15 mouse cellular contexts compared by ENCODE assay signal in genomic region chr11:75621426-75621825, GRCm38 (mm10). TPM values are rescaled to one million over a fixed set of nuclear protein-coding genes. Genes with fewer than 3 reads are reported as not detected.
A peak's percentile ranks its signal among the peaks of the same experiment; 100 is the strongest.
DNase-seq lines count a peak whose midpoint lies in the region; ATAC-seq and TF ChIP-seq lines count a peak whose summit lies in the region.
"Had no signal": no experiment of that assay in that cellular context is flagged by ENCODE, and none has a peak within 500 bp of the region (broad histone marks: within the 10 kb centered on the region; RNA-seq: fewer than 3 reads in every experiment).

No protein-coding gene starts in this region.

- H3K36me3 ChIP-seq in kidney, embryonic 15.5 days: peaks cover 89% of the 10 kb centered on the region

- peak overlapping the region; percentile 66 for H3K27ac ChIP-seq in kidney, embryonic 15.5 days
- peak overlapping the region; percentile 57; the same call in 1 of the 2 replicates for H3K27ac ChIP-seq in cortical plate, adult 2 months (ENCODE audit: insufficient read depth, low read length)
- H3K27ac ChIP-seq: embryonic facial prominence, embryonic 12.5 days; liver, embryonic 13.5 days; midbrain, embryonic 10.5 days; neural tube, embryonic 12.5 days had no signal

- 79% methylated on average over 2 of the region's 2 CpGs for WGBS in kidney, embryonic 15.5 days

- no peak for ATAC-seq in kidney, embryonic 15.5 days (replicated peaks; ENCODE audit: low FRiP score)
- ATAC-seq: forebrain, embryonic 16.5 days; inflammation-experienced regulatory T-cells, adult 6 months had no signal

- TF ChIP-seq POLR2A in cortical plate, adult 2 months (IDR thresholded peaks at IDR 0.05; ENCODE audit: extremely low read depth, insufficient read depth, low read length): no peak

- no peak for TF ChIP-seq CTCF in cortical plate, adult 2 months (IDR thresholded peaks at IDR 0.05; ENCODE audit: extremely low read depth, insufficient read depth, low read length)

- no peak overlapping the region for H3K9ac ChIP-seq in kidney, embryonic 15.5 days
- H3K9ac ChIP-seq: embryonic facial prominence, embryonic 12.5 days; liver, embryonic 13.5 days; neural tube, embryonic 12.5 days had no signal

- DNase-seq in kidney, postnatal 25 days: no peak
- DNase-seq in 3134 (ENCODE audit: extremely low read depth, insufficient read length, low spot score): peak; percentile 35
- DNase-seq in 3T3-L1 (ENCODE audit: low read depth, low spot score): peak; percentile 75
- DNase-seq in Muller cell, postnatal 12 days (ENCODE audit: inconsistent ontology term): no peak
- DNase-seq in urinary bladder, postnatal 10 days (ENCODE audit: low spot score): no peak
- DNase-seq: adrenal gland, postnatal 25 days; layer of hippocampus, postnatal 36 days; liver, embryonic 13.5 days had no signal

- no peak overlapping the region for H3K4me3 ChIP-seq in kidney, embryonic 15.5 days (replicated peaks)
- H3K4me3 ChIP-seq in cortical plate, adult 2 months (ENCODE audit: insufficient read depth, low read length): no peak overlapping the region
- H3K4me3 ChIP-seq: embryonic facial prominence, embryonic 12.5 days; liver, embryonic 13.5 days; midbrain, embryonic 10.5 days; neural tube, embryonic 12.5 days had no signal

- no peaks in the 10 kb centered on the region for H3K27me3 ChIP-seq in kidney, embryonic 15.5 days
- H3K27me3 ChIP-seq: embryonic facial prominence, embryonic 12.5 days; liver, embryonic 13.5 days; neural tube, embryonic 12.5 days had no signal

- peaks cover 13% of the 10 kb centered on the region for H3K4me1 ChIP-seq in kidney, embryonic 15.5 days
- peaks cover 10% of the 10 kb centered on the region; the same call in 1 of the 2 replicates for H3K4me1 ChIP-seq in cortical plate, adult 2 months (ENCODE audit: control insufficient read depth, insufficient read depth, low read length)
- H3K4me1 ChIP-seq: embryonic facial prominence, embryonic 12.5 days; midbrain, embryonic 10.5 days; neural tube, embryonic 12.5 days had no signal

- no peak overlapping the region for H3K4me2 ChIP-seq in kidney, embryonic 15.5 days
- H3K4me2 ChIP-seq: embryonic facial prominence, embryonic 12.5 days; liver, embryonic 13.5 days; neural tube, embryonic 12.5 days had no signal

- H3K9me3 ChIP-seq in kidney, embryonic 15.5 days (replicated peaks): no peaks in the 10 kb centered on the region
- H3K9me3 ChIP-seq: embryonic facial prominence, embryonic 12.5 days; liver, embryonic 13.5 days; midbrain, embryonic 10.5 days; neural tube, embryonic 12.5 days had no signal

RNA-seq across cellular contexts. Expression of gene Inpp5k, which starts 9.4 kb away (rescaled TPM):
- polyA plus RNA-seq in kidney, embryonic 15.5 days (2015; fragmentation: Nextera tagmentation; extraction: Ambion mirVana): 26.6 and 28.7 TPM in 2 replicates
- 66.1 and 68.9 TPM in 2 replicates for polyA plus RNA-seq in cortical plate, adult 2 months (2012; rRNA removed)

RNA-seq across cellular contexts. Expression of gene Myo1c, which starts 28.9 kb away (rescaled TPM):
- polyA plus RNA-seq in kidney, embryonic 15.5 days (2015; fragmentation: Nextera tagmentation; extraction: Ambion mirVana): 59.8 and 67.6 TPM in 2 replicates
- polyA plus RNA-seq in cortical plate, adult 2 months (2012; rRNA removed): 17.7 and 19.0 TPM in 2 replicates

RNA-seq across cellular contexts. Expression of gene Pitpna, which starts 33.5 kb away (rescaled TPM):
- 77.6 and 83.5 TPM in 2 replicates for polyA plus RNA-seq in kidney, embryonic 15.5 days (2015; fragmentation: Nextera tagmentation; extraction: Ambion mirVana)
- 259 TPM in 2 replicates for polyA plus RNA-seq in cortical plate, adult 2 months (2012; rRNA removed)

RNA-seq across cellular contexts. Expression of gene Crk, which starts 57.6 kb away (rescaled TPM):
- polyA plus RNA-seq in kidney, embryonic 15.5 days (2015; fragmentation: Nextera tagmentation; extraction: Ambion mirVana): 119 and 131 TPM in 2 replicates
- 80.5 and 82.5 TPM in 2 replicates for polyA plus RNA-seq in cortical plate, adult 2 months (2012; rRNA removed)

Comparison
In these comparisons a context has a peak if more than half of its experiments do, and no peak if none do; other contexts are left out.
1. DNase-seq: peak in 3134 (single experiment) and 3T3-L1 (single experiment); none in kidney, postnatal 25 days (0 of 2), Muller cell, postnatal 12 days (single experiment) and urinary bladder, postnatal 10 days (single experiment).